Mouse (Mus musculus) frontal cortex, postnatal 10 days (tissue): ENCODE measurements at regions not wholly inside any gene's neighbourhood (a gene's known extent, or its start where the extent isn't known, plus 50 kb on each side); places are given as distances from the start of the nearest gene placed in this dataset.
A peak's percentile ranks its signal among the peaks of the same experiment; 100 is the strongest.

Experiments used
- DNase-seq, 2 experiments: peaks; one replicate each; pipeline ENCODE4 v3.0.0; 2022; ENCODE audit warnings: low spot score in 2 of 2, mixed read lengths in 1 of 2

GRCm38 (mm10) chr6:98754487-98754886 is 411.9 kb upstream of the Gm765 start:
- no peak for DNase-seq

GRCm38 (mm10) chr6:98748618-98749017 is 406.1 kb upstream of the Gm765 start:
- DNase-seq, result no peak

DNA sequence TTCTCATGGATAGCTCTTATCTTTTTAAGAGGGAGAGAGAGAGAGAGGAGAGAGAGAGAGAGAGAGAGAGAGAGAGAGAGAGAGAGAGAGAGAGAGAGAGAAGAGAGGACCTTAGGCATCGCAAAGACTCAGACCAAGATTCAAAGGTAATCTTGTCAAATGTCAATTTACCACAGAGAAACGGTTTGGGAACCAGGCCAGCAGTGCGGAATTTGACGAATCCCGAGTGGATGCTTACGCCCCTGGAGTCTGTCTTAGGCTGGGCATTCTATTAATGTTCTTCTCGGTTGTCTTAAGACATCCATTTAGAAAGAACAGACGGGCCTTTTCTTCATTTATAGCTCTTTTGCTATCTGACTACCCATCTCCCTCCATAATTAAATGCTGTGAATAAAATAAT is 404.4 kb upstream of the Gm765 start:
- no peak for DNase-seq

DNA sequence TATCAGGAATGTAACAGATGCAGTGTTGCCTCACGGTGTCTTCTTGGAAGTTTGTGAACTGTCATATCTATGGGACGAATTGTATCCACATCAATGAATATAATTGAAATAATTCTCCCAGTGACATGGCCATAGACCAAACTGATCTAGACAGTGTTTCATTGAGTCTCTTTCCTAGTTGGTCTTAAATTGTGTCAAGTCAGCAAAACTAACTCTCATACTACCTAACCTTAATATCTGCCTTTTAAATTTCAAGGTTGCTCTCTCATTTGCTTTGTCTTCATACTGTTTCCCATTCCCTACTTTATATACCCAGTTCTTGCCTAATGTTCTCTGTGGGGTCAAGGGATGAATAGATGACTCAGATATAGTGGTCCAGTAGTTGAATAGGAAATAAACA is 397.9 kb upstream of the Gm765 start:
- DNase-seq, result no peak

GRCm38 (mm10) chr6:98731010-98731530 is 388.5 kb upstream of the Gm765 start:
- DNase-seq, result no peak

- no peak for DNase-seq
These were observed 384.1 kb upstream of the Gm765 start for GRCm38 (mm10) chr6:98726605-98727144.

DNA sequence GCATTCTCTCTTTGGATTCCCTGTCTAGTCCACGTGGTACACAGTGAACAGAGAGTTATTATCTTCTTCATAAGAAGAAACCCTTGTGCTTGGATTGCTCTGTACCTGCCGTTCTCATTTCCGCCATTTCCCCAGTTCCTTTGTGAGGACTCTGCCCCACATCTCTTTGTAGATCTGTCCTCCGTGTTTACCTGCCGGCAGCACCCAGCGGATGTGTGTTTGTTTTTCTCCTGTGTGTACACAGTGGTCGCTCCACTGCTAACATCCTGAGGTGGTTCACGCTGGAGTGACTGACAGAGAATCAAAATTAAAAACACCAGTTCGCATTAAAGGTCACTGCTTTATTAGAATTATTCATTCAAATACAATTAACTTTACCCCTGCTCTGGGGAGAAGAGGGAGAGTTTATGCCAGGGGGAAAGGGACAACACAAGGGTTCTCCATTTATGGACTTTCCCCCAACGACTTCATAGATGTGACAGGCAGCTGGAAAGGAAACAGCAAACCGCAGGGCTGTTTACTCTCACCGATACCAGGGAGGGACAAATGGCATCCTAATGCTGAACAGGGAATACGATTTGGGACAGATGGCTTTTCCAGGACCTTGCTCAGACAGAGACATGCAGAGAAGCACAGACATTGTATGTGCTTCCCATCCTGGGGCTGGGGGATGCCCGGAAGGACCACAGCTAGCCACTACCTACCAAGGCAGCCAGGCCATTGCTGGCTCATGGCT is 362.5 kb upstream of the Gm765 start:
- DNase-seq, result no peak

DNA sequence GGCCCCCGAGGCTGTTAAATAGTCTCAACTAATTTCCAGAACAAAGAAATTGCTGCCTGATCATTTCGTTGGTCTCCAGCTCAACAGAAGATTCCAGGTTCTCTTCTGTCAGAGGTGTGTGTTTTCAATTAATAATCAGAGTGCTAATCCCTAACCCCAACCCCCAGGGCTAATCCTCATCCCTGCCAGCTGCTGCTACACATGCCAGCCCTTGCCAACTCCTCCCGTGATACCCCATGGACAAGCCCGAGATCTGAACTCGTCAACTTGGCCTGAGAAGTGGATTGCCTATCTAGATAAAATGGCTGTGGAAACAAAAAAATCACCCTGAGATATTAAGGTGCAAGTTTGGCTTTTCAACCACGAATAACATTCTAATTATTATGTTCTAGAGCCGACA is 355.0 kb upstream of the Gm765 start:
- no peak for DNase-seq

GRCm38 (mm10) chr6:98693411-98693810 is 350.9 kb upstream of the Gm765 start:
- no peak for DNase-seq

GRCm38 (mm10) chr6:98690133-98690532 is 347.6 kb upstream of the Gm765 start:
- no peak for DNase-seq

- no peak for DNase-seq
These were observed 346.8 kb upstream of the Gm765 start for GRCm38 (mm10) chr6:98689395-98689794.

- no peak for DNase-seq
These were observed 346.1 kb upstream of the Gm765 start for GRCm38 (mm10) chr6:98688624-98689023.

- DNase-seq, result no peak
These were observed 323.9 kb upstream of the Gm765 start for GRCm38 (mm10) chr6:98666388-98666989.

- no peak for DNase-seq
These were observed 309.3 kb upstream of the Gm765 start for GRCm38 (mm10) chr6:98651827-98652226.

GRCm38 (mm10) chr6:98651315-98651714 is 308.8 kb upstream of the Gm765 start:
- DNase-seq, result no peak

DNA sequence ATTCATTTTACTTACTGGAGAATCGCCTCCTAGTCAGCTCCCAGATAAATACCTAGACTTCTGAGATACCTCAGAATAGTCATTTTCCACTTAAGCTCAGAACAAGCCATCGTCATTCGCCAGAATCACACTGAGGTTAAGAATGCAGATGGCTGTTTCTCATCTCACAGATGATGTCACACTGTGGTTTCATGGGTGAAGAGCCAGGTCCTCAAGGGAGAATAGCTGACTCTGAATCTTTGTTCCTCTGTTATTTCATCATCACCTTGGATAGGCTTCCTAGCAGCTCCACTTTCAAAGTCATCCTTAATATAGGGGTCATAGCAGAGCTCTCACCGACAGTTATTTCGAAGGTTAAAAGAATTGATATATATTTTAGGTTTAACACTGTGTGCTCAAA is 297.8 kb upstream of the Gm765 start:
- DNase-seq, result no peak

DNA sequence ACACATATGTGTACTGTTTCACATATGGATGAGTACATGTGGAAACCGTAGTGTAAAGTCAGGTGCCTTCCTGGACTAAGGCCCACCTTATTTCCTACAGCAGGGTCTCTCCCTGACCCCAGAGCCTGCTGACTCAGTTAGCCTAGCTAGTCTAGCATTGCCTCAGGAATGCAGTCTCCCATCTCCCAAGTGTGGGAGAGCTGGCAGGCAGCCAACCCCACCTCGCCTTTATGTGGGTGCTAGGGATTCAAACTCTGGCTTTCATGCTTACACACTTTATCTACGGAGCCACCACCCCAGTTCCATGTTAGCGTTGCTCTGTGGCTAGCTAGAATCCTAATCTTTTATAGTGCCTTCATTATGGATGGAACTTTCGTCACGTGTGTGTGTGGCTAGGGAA is 293.3 kb upstream of the Gm765 start:
- no peak for DNase-seq

DNA sequence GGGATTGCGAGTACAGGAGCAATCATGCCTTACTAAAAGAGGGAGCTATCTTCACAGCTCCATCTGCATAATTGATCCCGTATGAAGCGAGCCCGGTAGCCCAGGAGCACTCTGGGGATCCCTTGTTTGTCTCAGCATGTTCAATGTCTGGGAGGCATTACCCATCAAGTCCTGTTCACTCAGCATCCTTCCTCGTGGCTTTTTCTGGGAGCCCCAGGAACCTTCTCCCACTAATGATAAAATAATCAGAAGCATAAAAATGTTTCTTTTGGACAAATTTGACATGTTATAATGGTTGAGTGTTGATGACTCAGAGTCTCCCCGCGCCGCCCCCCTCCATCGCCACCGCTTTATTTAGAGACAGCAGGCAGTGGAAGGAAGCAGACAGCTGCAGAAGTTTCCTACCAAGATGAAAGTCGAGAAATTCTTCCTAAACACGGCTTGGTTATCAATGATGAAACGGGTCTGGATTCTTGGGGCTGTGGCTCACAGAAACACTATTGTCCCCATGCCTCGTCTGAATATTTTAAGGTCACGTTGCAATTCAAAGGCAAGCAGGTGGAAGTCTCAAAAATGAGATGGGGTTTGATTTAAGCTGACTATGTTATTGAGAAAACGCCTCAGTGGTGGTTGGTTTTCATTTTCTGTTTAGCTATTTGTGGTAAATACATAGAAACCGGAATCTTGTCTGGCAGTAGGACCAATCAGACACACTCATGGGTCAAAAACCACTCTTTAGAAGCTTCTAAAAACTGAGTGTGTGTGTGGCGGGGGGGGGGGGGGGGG is 289.9 kb upstream of the Gm765 start:
- peak; percentile 34 to 49 for DNase-seq

- no peak for DNase-seq
These were observed 288.7 kb upstream of the Gm765 start for GRCm38 (mm10) chr6:98631269-98631668.

DNA sequence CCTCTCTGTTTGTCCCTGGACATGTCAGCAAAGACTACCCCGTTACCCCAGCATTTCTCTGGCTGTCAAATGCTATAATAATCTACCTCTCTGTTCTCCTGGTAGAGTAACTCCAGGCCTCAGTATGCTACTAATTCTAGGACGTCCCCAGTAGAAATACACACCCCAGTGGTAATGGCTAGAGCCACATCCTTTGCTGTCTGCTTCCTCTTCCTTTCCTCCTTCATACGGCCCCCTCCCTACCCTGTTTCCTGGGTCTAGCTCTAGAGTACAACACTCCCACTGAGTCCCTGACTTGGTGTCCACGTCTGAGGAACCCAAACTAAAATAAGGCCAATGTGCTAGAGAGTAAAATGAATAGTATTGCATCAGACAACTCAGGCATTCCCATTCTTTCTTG is 287.1 kb upstream of the Gm765 start:
- DNase-seq, result no peak

- DNase-seq, result no peak
These were observed 283.9 kb upstream of the Gm765 start for GRCm38 (mm10) chr6:98626435-98626834.

DNA sequence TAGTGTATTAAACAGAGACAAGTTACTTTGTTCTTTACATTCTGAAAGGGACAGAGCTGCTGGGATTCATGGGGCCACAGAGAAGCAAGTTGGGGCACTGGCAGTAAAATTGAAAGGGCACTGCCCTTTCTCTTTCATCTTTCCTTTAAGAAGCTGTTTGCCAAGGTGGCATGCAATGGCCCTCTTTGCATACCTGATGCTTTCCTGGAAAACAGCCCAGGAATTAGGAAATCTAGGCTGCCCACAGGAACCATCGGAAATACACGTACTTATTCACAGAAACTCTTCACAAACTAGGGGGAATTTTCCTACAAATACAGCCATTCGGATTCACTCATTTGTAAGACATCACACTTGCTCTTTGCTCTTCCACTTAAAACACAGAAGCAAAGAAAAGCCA is 278.3 kb upstream of the Gm765 start:
- no peak for DNase-seq
